Mouse (Mus musculus) hindbrain, embryonic 14.5 days (tissue): Measurements from ENCODE around the gene Nadk. TPM values are rescaled to one million over a fixed set of nuclear protein-coding genes. Genes with fewer than 3 reads are reported as not detected.

Source experiments
- ATAC-seq: fragments of 200-750 bp; cut with Nextera tagmentation; 2 replicates; pipeline ENCODE4 v1.8.0; 2017; ENCODE audit warnings: moderate number of reproducible peaks, mild to moderate bottlenecking, moderate TSS enrichment, moderate library complexity; ENCODE audit not compliant: low FRiP score
- DNase-seq: peaks from one replicate; pipeline ENCODE4 v3.0.0-alpha.2; 2015; ENCODE audit warnings: low spot score
- H3K27ac ChIP-seq: fragments of 300-500 bp; sonication (generic); 2 replicates; pipeline ENCODE4 v1.5.1; 2014; ENCODE audit warnings: mild to moderate bottlenecking, moderate library complexity
- H3K27me3 ChIP-seq: fragments of 300-500 bp; sonication (generic); 2 replicates; pipeline ENCODE4 v1.6.1; 2014; ENCODE audit warnings: mild to moderate bottlenecking, low read length, mixed read lengths; ENCODE audit not compliant: control insufficient read depth, insufficient read depth
- H3K36me3 ChIP-seq: fragments of 300-500 bp; sonication (generic); replicated peaks from 2 replicates; pipeline ENCODE4 v1.6.1; 2014; ENCODE audit not compliant: control insufficient read depth, insufficient read depth
- H3K4me1 ChIP-seq: fragments of 300-500 bp; sonication (generic); replicated peaks from 2 replicates; pipeline ENCODE4 v1.6.1; 2014; ENCODE audit warnings: antibody characterized with exemption, low read length, mixed read lengths; ENCODE audit not compliant: control insufficient read depth, insufficient read depth
- H3K4me2 ChIP-seq: fragments of 300-500 bp; sonication (generic); replicated peaks from 2 replicates; pipeline ENCODE4 v1.6.1; 2014; ENCODE audit warnings: mild to moderate bottlenecking, moderate library complexity
- H3K4me3 ChIP-seq: fragments of 300-500 bp; sonication (generic); replicated peaks from 2 replicates; pipeline ENCODE4 v1.5.1; 2014; ENCODE audit warnings: mild to moderate bottlenecking, low read length
- H3K9ac ChIP-seq: fragments of 300-500 bp; sonication (generic); 2 replicates; pipeline ENCODE4 v1.6.1; 2014
- H3K9me3 ChIP-seq: fragments of 300-500 bp; sonication (generic); 2 replicates; pipeline ENCODE4 v1.6.1; 2016; ENCODE audit warnings: low read length; ENCODE audit not compliant: control insufficient read depth
- WGBS: fragments of 180-500 bp; shearing (Covaris S2); extraction: QIAGEN DNeasy Blood & Tissue Kit; methylation state at CpG from one replicate; pipeline ENCODE4 v1.1.7; 2014; 5-methylcytosine and 5-hydroxymethylcytosine counted together
- polyA plus RNA-seq: library from polyadenylated mRNA; unstranded; fragments of >200 nt; fragmentation: Nextera tagmentation; extraction: Ambion mirVana; gene quantifications from 2 replicates; pipeline ENCODE4 v1.2.1, GENCODE M21; 2014

Nadk gene
- polyA plus RNA-seq, 1 experiment from 2014 or later = 82.9 TPM

- no peak overlapping the region for H3K4me2 ChIP-seq
- H3K36me3 ChIP-seq = peaks cover 71% of the 10 kb centered on the region
- H3K4me3 ChIP-seq = no peak overlapping the region
- H3K9me3 ChIP-seq = no peaks in the 10 kb centered on the region
- DNase-seq (no peak), ATAC-seq (no peak)
- no peak overlapping the region for H3K27ac ChIP-seq
- WGBS = 91% methylated on average over 3 of the region's 3 CpGs
- no peaks in the 10 kb centered on the region for H3K4me1 ChIP-seq
- no peak overlapping the region for H3K9ac ChIP-seq
- no peaks in the 10 kb centered on the region for H3K27me3 ChIP-seq
These were observed 49.7 kb downstream of the Nadk start for GRCm38 (mm10) chr4:155611860-155612259.

- Histone ChIP-seq H3K36me3 (peaks cover 85% of the 10 kb centered on the region), H3K27me3 (no peaks in the 10 kb centered on the region), H3K9me3 (no peaks in the 10 kb centered on the region), H3K27ac (no peak overlapping the region), H3K4me1 (no peaks in the 10 kb centered on the region), H3K9ac (no peak overlapping the region), H3K4me2 (no peak overlapping the region), H3K4me3 (no peak overlapping the region)
- 98% methylated on average over 3 of the region's 3 CpGs for WGBS
- ATAC-seq = no peak
- no peak for DNase-seq
These were observed 51.1 kb downstream of the Nadk start for GRCm38 (mm10) chr4:155613264-155613663.

- DNase-seq (no peak), ATAC-seq (no peak)
- Histone ChIP-seq H3K4me2 (no peak overlapping the region), H3K27ac (no peak overlapping the region), H3K9me3 (no peaks in the 10 kb centered on the region), H3K36me3 (peaks cover 83% of the 10 kb centered on the region), H3K27me3 (no peaks in the 10 kb centered on the region), H3K4me3 (no peak overlapping the region), H3K4me1 (peaks cover under 1% of the 10 kb centered on the region; the same call in 1 of the 2 replicates), H3K9ac (no peak overlapping the region)
- WGBS = 94% methylated on average over 5 of the region's 5 CpGs
These were observed 56.1 kb downstream of the Nadk start for GRCm38 (mm10) chr4:155618321-155618720.

- H3K4me3 ChIP-seq = peak within 1 kb of the TSS; percentile 87
- peaks cover 53% of the 10 kb centered on the region for H3K36me3 ChIP-seq
- H3K27me3 ChIP-seq = no peaks in the 10 kb centered on the region
- under 1% methylated on average over 75 of the region's 84 CpGs for WGBS
- no peaks in the 10 kb centered on the region for H3K9me3 ChIP-seq
- peak within 1 kb of the TSS; percentile 75 for H3K4me2 ChIP-seq
- H3K4me1 ChIP-seq = peaks cover 12% of the 10 kb centered on the region
- peak; percentile 100 for DNase-seq
- ATAC-seq = peak; percentile 100
- peak within 1 kb of the TSS; percentile 76 for H3K9ac ChIP-seq
- peak within 1 kb of the TSS; percentile 89 for H3K27ac ChIP-seq
These were observed 62.4 kb downstream of the Nadk start, which contains the start of gene Cdk11b for GRCm38 (mm10) chr4:155624338-155625291. TSS of gene Cdk11b (plus strand) at chr4:155624854.

GRCm38 (mm10) chr4:155630267-155630666 lies 68.1 kb downstream of the Nadk start:
- Histone ChIP-seq H3K36me3 (peaks cover 83% of the 10 kb centered on the region), H3K4me3 (no peak overlapping the region), H3K9ac (no peak overlapping the region), H3K27me3 (no peaks in the 10 kb centered on the region), H3K4me2 (no peak overlapping the region), H3K27ac (no peak overlapping the region), H3K4me1 (peaks cover 3% of the 10 kb centered on the region), H3K9me3 (no peaks in the 10 kb centered on the region)
- ATAC-seq = no peak
- 91% methylated on average over 6 of the region's 6 CpGs for WGBS
- no peak for DNase-seq

GRCm38 (mm10) chr4:155635766-155636499 lies 73.8 kb downstream of the Nadk start:
- DNase-seq = no peak
- Histone ChIP-seq H3K4me2 (no peak overlapping the region), H3K9me3 (no peaks in the 10 kb centered on the region), H3K27me3 (no peaks in the 10 kb centered on the region), H3K4me1 (no peaks in the 10 kb centered on the region), H3K9ac (no peak overlapping the region), H3K4me3 (no peak overlapping the region), H3K36me3 (peaks cover 94% of the 10 kb centered on the region), H3K27ac (no peak overlapping the region)
- no peak for ATAC-seq

Other genes with a start within 250 kb of the Nadk start
- gene Prkcz, start 201.0 kb upstream of the Nadk start, polyA plus RNA-seq = 73.9 and 80.8 TPM in 2 replicates
- 0.13 TPM in 1 of 2 replicates, not detected in the other for gene Gabrd, start 164.3 kb upstream of the Nadk start, polyA plus RNA-seq
- gene Cfap74, start 153.2 kb upstream of the Nadk start, polyA plus RNA-seq = 4.6 and 4.9 TPM in 2 replicates
- 0.29 TPM in 1 of 2 replicates, not detected in the other for gene Tmem52, start 93.3 kb upstream of the Nadk start, polyA plus RNA-seq
- gene Gnb1, start 71.0 kb upstream of the Nadk start, polyA plus RNA-seq = 1,126 and 1,185 TPM in 2 replicates
- 19.9 and 23.6 TPM in 2 replicates for gene Slc35e2, start 39.0 kb downstream of the Nadk start, polyA plus RNA-seq
- gene Cdk11b, start 62.5 kb downstream of the Nadk start, polyA plus RNA-seq = 43.2 and 47.7 TPM in 2 replicates
- not detected in 2 replicates for gene Gm10563, start 83.0 kb downstream of the Nadk start, polyA plus RNA-seq
- gene Mmp23, start 91.0 kb downstream of the Nadk start, polyA plus RNA-seq = 2.7 and 2.9 TPM in 2 replicates
- gene Mib2, start 106.8 kb downstream of the Nadk start, polyA plus RNA-seq = 44.9 and 46.1 TPM in 2 replicates
- gene Fndc10, start 132.0 kb downstream of the Nadk start, polyA plus RNA-seq = 9.0 and 10.3 TPM in 2 replicates
- gene Ssu72, start 142.4 kb downstream of the Nadk start, polyA plus RNA-seq = 164 and 169 TPM in 2 replicates
- 8.8 and 9.3 TPM in 2 replicates for gene Tmem240, start 172.4 kb downstream of the Nadk start, polyA plus RNA-seq
- gene Atad3a, start 198.7 kb downstream of the Nadk start, polyA plus RNA-seq = 73.0 and 82.2 TPM in 2 replicates
- 24.7 and 27.6 TPM in 2 replicates for gene Vwa1, start 212.3 kb downstream of the Nadk start, polyA plus RNA-seq
- 0.84 and 0.93 TPM in 2 replicates for gene Tmem88b, start 223.5 kb downstream of the Nadk start, polyA plus RNA-seq
- gene Ankrd65, start 228.1 kb downstream of the Nadk start, polyA plus RNA-seq = not detected in 2 replicates
- gene Mrpl20, start 240.5 kb downstream of the Nadk start, polyA plus RNA-seq = 265 and 267 TPM in 2 replicates